Comparison of ENCODE assay signal across 19 mouse cellular contexts in the genomic region with DNA sequence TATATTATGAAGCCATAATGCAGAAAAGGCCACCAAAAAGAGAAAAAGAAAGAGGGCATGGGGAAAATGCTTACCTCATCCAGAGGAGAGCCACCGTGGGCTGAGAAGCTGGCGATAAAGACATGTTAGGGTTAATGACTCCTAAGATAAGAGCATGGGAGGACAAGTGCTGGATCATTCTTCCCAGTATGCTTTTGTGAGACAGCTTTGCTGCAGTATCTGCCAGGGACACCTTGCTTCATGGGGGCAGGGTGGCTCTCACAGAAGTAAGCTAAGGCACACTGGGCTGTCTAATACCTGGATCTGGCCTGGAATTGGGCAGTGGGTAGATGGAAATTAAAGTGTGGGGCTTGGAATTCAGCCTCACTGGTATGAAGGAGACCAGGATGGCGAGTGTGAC. TPM values are rescaled to one million over a fixed set of nuclear protein-coding genes. Genes with fewer than 3 reads are reported as not detected.
A peak's percentile ranks its signal among the peaks of the same experiment; 100 is the strongest.
DNase-seq lines count a peak whose midpoint lies in the region; ATAC-seq and TF ChIP-seq lines count a peak whose summit lies in the region.
"Had no signal": no experiment of that assay in that cellular context is flagged by ENCODE, and none has a peak within 500 bp of the region (broad histone marks: within the 10 kb centered on the region; RNA-seq: fewer than 3 reads in every experiment).

No protein-coding gene starts in this region.

- no peak overlapping the region for H3K27ac ChIP-seq in intestine, embryonic 15.5 days
- no peak overlapping the region for H3K27ac ChIP-seq in intestine, postnatal 0 days (ENCODE audit: low read depth, low read length)
- peak overlapping the region; percentile 90 for H3K27ac ChIP-seq in liver, embryonic 13.5 days
- H3K27ac ChIP-seq in hindbrain, embryonic 12.5 days = no peak overlapping the region
- H3K27ac ChIP-seq: kidney, postnatal 0 days had no signal

- DNase-seq in embryo, embryonic 10 days (ENCODE audit: low spot score) = peak; percentile 9
- DNase-seq in embryo, embryonic 9.5 days (ENCODE audit: extremely low spot score) = no peak
- peak; percentile 76 for DNase-seq in c-Kit-negative CD71-positive TER-119-positive erythroid progenitor cells, embryonic 14.5 days (ENCODE audit: low read depth, low spot score)
- DNase-seq in liver, embryonic 13.5 days = peak; percentile 79
- DNase-seq in layer of hippocampus, postnatal 14 days (ENCODE audit: low spot score in 2 of 2) = no peak
- DNase-seq: cerebellum, adult 8-10 months; heart, postnatal 4 days; lung, adult 2 months had no signal

- TF ChIP-seq CTCF in intestine, postnatal 0 days (IDR thresholded peaks at IDR 0.05; ENCODE audit: low read depth) = no peak

- no peak overlapping the region for H3K9ac ChIP-seq in intestine, embryonic 15.5 days
- no peak overlapping the region for H3K9ac ChIP-seq in intestine, postnatal 0 days (ENCODE audit: low read depth, low read length)
- peak overlapping the region; percentile 57 for H3K9ac ChIP-seq in liver, embryonic 13.5 days
- H3K9ac ChIP-seq in hindbrain, embryonic 12.5 days = no peak overlapping the region

- H3K36me3 ChIP-seq in intestine, embryonic 15.5 days = no peaks in the 10 kb centered on the region
- no peaks in the 10 kb centered on the region for H3K36me3 ChIP-seq in intestine, postnatal 0 days (ENCODE audit: control insufficient read depth, insufficient read depth)
- H3K36me3 ChIP-seq in liver, embryonic 13.5 days = no peaks in the 10 kb centered on the region
- H3K36me3 ChIP-seq in hindbrain, embryonic 12.5 days = no peaks in the 10 kb centered on the region

- WGBS in intestine, embryonic 15.5 days = 61% methylated on average over 3 of the region's 3 CpGs
- WGBS in intestine, postnatal 0 days = 33% methylated on average over 3 of the region's 3 CpGs
- WGBS in liver, embryonic 13.5 days (ENCODE audit: insufficient replicate concordance) = 41% methylated on average over 3 of the region's 3 CpGs
- WGBS in hindbrain, embryonic 12.5 days = 86% methylated on average over 3 of the region's 3 CpGs

- no peak overlapping the region for H3K4me2 ChIP-seq in intestine, embryonic 15.5 days (replicated peaks)
- H3K4me2 ChIP-seq in intestine, postnatal 0 days (replicated peaks; ENCODE audit: low read depth) = no peak overlapping the region
- H3K4me2 ChIP-seq in liver, embryonic 13.5 days = peak overlapping the region; percentile 51
- no peak overlapping the region for H3K4me2 ChIP-seq in hindbrain, embryonic 12.5 days (replicated peaks)

- H3K9me3 ChIP-seq in intestine, embryonic 15.5 days = no peaks in the 10 kb centered on the region
- H3K9me3 ChIP-seq in intestine, postnatal 0 days (ENCODE audit: control insufficient read depth) = no peaks in the 10 kb centered on the region
- H3K9me3 ChIP-seq in liver, embryonic 13.5 days (replicated peaks) = no peaks in the 10 kb centered on the region
- H3K9me3 ChIP-seq in hindbrain, embryonic 12.5 days (replicated peaks) = no peaks in the 10 kb centered on the region

- ATAC-seq in intestine, embryonic 15.5 days = peak; percentile 67
- ATAC-seq in intestine, postnatal 0 days = no peak
- peak; percentile 96 for ATAC-seq in liver, embryonic 13.5 days (ENCODE audit: low read depth)
- no peak for ATAC-seq in hindbrain, embryonic 12.5 days (ENCODE audit: low FRiP score)
- ATAC-seq: midbrain, embryonic 16.5 days; Patski had no signal

- no peak overlapping the region for H3K4me3 ChIP-seq in intestine, embryonic 15.5 days (replicated peaks)
- H3K4me3 ChIP-seq in intestine, postnatal 0 days (ENCODE audit: low read depth, low read length) = no peak overlapping the region
- H3K4me3 ChIP-seq in liver, embryonic 13.5 days (replicated peaks) = no peak overlapping the region
- H3K4me3 ChIP-seq in hindbrain, embryonic 12.5 days = no peak overlapping the region

- H3K4me1 ChIP-seq in intestine, embryonic 15.5 days (replicated peaks) = 0 out of 2 replicates have a peak, but pooled peaks cover 4% of the 10 kb centered on the region
- H3K4me1 ChIP-seq in intestine, postnatal 0 days (replicated peaks; ENCODE audit: control insufficient read depth, insufficient read depth, low read length) = 0 out of 2 replicates have a peak, but pooled peaks cover 12% of the 10 kb centered on the region
- H3K4me1 ChIP-seq in liver, embryonic 13.5 days (replicated peaks) = peaks cover 56% of the 10 kb centered on the region
- H3K4me1 ChIP-seq in hindbrain, embryonic 12.5 days = no peaks in the 10 kb centered on the region

- no peaks in the 10 kb centered on the region for H3K27me3 ChIP-seq in intestine, embryonic 15.5 days (replicated peaks)
- H3K27me3 ChIP-seq in intestine, postnatal 0 days (replicated peaks; ENCODE audit: control insufficient read depth, insufficient read depth, low read length) = no peaks in the 10 kb centered on the region
- H3K27me3 ChIP-seq in liver, embryonic 13.5 days = no peaks in the 10 kb centered on the region
- no peaks in the 10 kb centered on the region for H3K27me3 ChIP-seq in hindbrain, embryonic 12.5 days
- H3K27me3 ChIP-seq: Patski had no signal

RNA-seq across cellular contexts. Expression of gene Hsd3b1, which starts 4.4 kb away (rescaled TPM):
- polyA plus RNA-seq in intestine, embryonic 15.5 days (2015; fragmentation: Nextera tagmentation; extraction: Ambion mirVana) = 1.5 and 17.0 TPM in 2 replicates
- 0.31 and 0.42 TPM in 2 replicates for polyA plus RNA-seq in intestine, postnatal 0 days (2015; fragmentation: Nextera tagmentation; extraction: Ambion mirVana)
- polyA plus RNA-seq in liver, embryonic 13.5 days (2015; fragmentation: Nextera tagmentation; extraction: Ambion mirVana) = 14.1 and 16.8 TPM in 2 replicates
- polyA plus RNA-seq in hindbrain, embryonic 12.5 days (2016; fragmentation: Nextera tagmentation; extraction: Ambion mirVana) = 0.68 and 0.79 TPM in 2 replicates
- not detected for total RNA-seq in layer of hippocampus, postnatal 14 days (2021)
- total RNA-seq: heart, postnatal 4 days; layer of hippocampus, postnatal 25 days; left cerebral cortex, postnatal 36 days; megakaryocyte progenitor cell, adult 5-6 weeks had no signal
- polyA plus RNA-seq: gonadal fat pad, adult 2 months; lung, adult 2 months; midbrain, embryonic 16.5 days; Patski had no signal

RNA-seq across cellular contexts. Expression of gene Hao2, which starts 37.9 kb away (rescaled TPM):
- 34.3 and 37.1 TPM in 2 replicates for polyA plus RNA-seq in intestine, embryonic 15.5 days (2015; fragmentation: Nextera tagmentation; extraction: Ambion mirVana)
- polyA plus RNA-seq in intestine, postnatal 0 days (2015; fragmentation: Nextera tagmentation; extraction: Ambion mirVana) = 32.5 and 33.9 TPM in 2 replicates
- 2.5 and 2.7 TPM in 2 replicates for polyA plus RNA-seq in liver, embryonic 13.5 days (2015; fragmentation: Nextera tagmentation; extraction: Ambion mirVana)
- polyA plus RNA-seq in hindbrain, embryonic 12.5 days (2016; fragmentation: Nextera tagmentation; extraction: Ambion mirVana) = not detected in 2 replicates
- total RNA-seq in layer of hippocampus, postnatal 14 days (2021) = not detected
- total RNA-seq: heart, postnatal 4 days; layer of hippocampus, postnatal 25 days; left cerebral cortex, postnatal 36 days; megakaryocyte progenitor cell, adult 5-6 weeks had no signal
- polyA plus RNA-seq: brain, embryonic 14.5 days; lung, adult 2 months; midbrain, embryonic 16.5 days; Patski had no signal

RNA-seq across cellular contexts. Expression of gene Hsd3b6, which starts 40.9 kb away (rescaled TPM):
- polyA plus RNA-seq in intestine, embryonic 15.5 days (2015; fragmentation: Nextera tagmentation; extraction: Ambion mirVana) = 0.96 and 1.0 TPM in 2 replicates
- not detected in 2 replicates for polyA plus RNA-seq in intestine, postnatal 0 days (2015; fragmentation: Nextera tagmentation; extraction: Ambion mirVana)
- 15.0 and 15.5 TPM in 2 replicates for polyA plus RNA-seq in liver, embryonic 13.5 days (2015; fragmentation: Nextera tagmentation; extraction: Ambion mirVana)
- polyA plus RNA-seq in hindbrain, embryonic 12.5 days (2016; fragmentation: Nextera tagmentation; extraction: Ambion mirVana) = 35.1 and 38.4 TPM in 2 replicates
- not detected for total RNA-seq in layer of hippocampus, postnatal 14 days (2021)
- total RNA-seq: heart, postnatal 4 days; layer of hippocampus, postnatal 25 days; left cerebral cortex, postnatal 36 days; megakaryocyte progenitor cell, adult 5-6 weeks had no signal
- polyA plus RNA-seq: gonadal fat pad, adult 2 months; lung, adult 2 months had no signal

Comparison
In these comparisons a context has a peak if more than half of its experiments do, and no peak if none do; other contexts are left out.
1. DNase-seq: peak in embryo, embryonic 10 days (single experiment), c-Kit-negative CD71-positive TER-119-positive erythroid progenitor cells, embryonic 14.5 days (single experiment) and liver, embryonic 13.5 days (single experiment); none in embryo, embryonic 9.5 days (single experiment) and layer of hippocampus, postnatal 14 days (0 of 2).
2. ATAC-seq: peak in intestine, embryonic 15.5 days (single experiment) and liver, embryonic 13.5 days (single experiment); none in intestine, postnatal 0 days (single experiment) and hindbrain, embryonic 12.5 days (single experiment).